Mouse (Mus musculus) cerebellum, adult 11-12 months (tissue): ENCODE measurements at regions not wholly inside any gene's neighbourhood (a gene's known extent, or its start where the extent isn't known, plus 50 kb on each side); places are given as distances from the start of the nearest gene placed in this dataset.

Experiments
- DNase-seq: peaks from one replicate; pipeline ENCODE4 v3.0.0; 2022

GRCm38 (mm10) chr11:41728839-41729238 is 271.8 kb downstream of the Gabrg2 start:
- no peak for DNase-seq

DNA sequence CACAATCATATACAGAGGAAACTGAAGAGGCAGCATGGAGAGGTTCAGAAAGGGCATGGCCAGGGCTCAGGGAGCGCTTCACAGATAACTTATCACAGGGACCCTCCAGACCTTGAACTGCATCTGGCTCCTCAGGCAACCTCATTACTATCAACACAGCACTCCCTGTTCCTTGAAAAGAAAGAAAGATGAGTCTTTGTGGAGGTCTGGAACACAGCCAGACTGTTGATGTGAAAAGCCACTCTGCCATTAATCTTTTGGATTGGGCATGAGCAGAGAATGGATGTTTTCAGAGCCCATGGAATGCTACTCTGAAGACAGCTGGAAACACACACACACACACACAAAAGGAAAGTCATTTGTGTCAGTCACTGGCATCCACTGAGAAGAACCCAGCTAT is 284.0 kb downstream of the Gabrg2 start:
- no peak for DNase-seq

DNA sequence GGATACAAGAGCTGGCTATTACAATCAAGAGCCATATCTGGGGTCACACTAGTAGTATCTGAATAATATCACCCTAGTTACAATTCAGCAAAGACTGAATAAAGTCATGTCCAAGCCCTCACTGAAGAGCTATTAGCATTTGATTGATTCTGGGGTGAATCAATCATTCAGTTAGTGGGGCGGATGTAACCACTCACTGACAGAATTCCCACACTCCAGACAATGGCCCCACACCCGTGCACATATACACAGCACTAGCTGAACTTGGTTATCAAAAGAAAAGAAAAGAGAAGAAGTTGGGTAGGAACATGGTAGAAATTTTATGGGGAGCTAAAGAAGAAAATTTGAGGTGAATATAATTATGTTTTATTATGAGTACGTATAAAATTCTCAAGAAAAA is 310.0 kb downstream of the Gabrg2 start:
- DNase-seq = no peak

DNA sequence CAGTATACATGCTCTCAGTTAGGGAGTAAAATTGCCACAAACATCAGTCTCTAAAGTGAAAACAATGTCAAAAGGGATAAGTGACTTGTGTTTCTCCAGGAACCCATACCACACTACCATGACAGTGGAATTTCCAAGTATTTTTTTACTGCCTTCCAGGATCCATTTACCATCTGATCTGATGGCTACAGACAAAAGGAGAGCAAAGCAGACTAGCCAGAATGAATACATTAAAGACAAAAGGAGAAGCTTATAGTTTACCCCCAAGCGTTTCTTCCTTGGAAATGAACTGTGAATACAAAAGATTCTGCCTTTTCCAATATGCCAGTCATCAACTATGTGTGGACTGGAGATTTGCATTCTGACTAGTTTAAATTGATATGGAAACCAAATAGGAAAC is 317.7 kb downstream of the Gabrg2 start:
- DNase-seq = no peak

DNA sequence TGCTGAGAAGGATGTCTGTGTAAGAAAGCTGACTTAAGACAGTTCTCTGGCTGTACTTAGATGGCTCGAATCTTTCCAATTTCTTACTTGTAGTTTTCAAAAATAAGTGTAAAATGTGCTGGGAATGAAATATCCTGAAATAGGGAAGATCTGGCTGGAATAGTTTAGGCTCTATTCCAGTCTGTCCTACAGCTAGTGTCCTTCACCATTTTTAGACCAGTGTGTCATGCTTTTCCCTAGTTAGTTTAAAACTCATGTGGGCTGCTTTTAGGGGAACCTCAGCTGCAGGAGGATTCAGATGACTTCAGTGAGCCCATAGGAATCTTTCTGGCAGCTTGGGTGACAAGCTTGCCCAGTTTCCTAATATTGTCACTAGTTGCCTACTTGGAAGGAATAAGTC is 348.1 kb downstream of the Gabrg2 start:
- no peak for DNase-seq

GRCm38 (mm10) chr11:41645502-41645891 is 355.2 kb downstream of the Gabrg2 start:
- no peak for DNase-seq

GRCm38 (mm10) chr11:41644725-41645501 is 355.7 kb downstream of the Gabrg2 start:
- DNase-seq = no peak

DNA sequence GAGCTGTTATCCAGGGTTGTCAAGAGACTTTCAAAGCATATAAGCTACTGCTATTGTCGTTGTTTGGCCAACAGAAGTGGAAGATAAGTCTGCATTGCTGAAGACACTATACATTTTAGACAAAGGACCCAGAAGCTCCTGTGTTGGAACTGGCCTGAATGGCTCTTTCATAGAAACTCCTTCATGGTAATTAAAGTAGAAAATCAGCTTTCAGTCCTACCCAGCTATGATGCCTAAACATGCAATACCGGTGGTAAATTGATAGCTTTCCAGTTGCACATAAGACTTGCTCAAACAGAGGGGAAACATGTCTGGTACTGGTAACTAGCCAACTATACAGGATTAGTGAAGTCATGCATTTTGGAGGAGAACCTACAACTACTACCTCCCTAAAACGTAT is 356.6 kb downstream of the Gabrg2 start:
- no peak for DNase-seq

- peak; percentile 41 for DNase-seq
These were observed 401.7 kb downstream of the Gabrg2 start for GRCm38 (mm10) chr11:41599006-41599405.

- DNase-seq = peak; percentile 37
These were observed 402.2 kb downstream of the Gabrg2 start for GRCm38 (mm10) chr11:41598431-41598830.

DNA sequence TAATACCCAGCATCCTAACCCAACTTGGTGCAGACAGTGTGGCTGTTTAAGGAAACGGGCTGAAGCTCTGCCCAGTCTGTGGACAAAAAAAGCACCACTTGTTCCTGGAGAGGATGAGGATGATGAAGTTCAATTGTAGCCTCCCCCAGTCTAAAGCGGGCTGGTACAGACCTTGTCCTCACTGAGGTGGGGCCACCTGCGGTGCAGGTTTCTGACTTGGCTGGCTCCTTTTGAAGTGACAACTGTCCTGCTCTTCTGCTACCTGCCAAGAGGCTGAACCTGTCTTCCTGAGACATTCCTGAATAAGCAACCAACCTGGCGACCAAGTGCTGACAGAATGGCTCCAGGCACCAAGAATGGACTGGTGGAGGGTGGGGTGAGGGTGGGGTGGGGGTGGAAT is 409.2 kb downstream of the Gabrg2 start:
- DNase-seq = peak; percentile 17
